Mouse (Mus musculus) inflammation-experienced regulatory T-cells, adult 6 months (primary cell): ENCODE results near the gene Gm49337. TPM values are rescaled to one million over a fixed set of nuclear protein-coding genes. Genes with fewer than 3 reads are reported as not detected.

Experiments
- ATAC-seq: one replicate; pipeline ENCODE4 v1.8.0; 2017
- polyA plus RNA-seq, 3 experiments: library from polyadenylated mRNA; unstranded; fragments of 100-300 nt; shearing (Covaris generic); gene quantifications; one replicate each; pipeline ENCODE4 v1.2.1; 2017

Gm49337 gene
- polyA plus RNA-seq, result not detected

DNA sequence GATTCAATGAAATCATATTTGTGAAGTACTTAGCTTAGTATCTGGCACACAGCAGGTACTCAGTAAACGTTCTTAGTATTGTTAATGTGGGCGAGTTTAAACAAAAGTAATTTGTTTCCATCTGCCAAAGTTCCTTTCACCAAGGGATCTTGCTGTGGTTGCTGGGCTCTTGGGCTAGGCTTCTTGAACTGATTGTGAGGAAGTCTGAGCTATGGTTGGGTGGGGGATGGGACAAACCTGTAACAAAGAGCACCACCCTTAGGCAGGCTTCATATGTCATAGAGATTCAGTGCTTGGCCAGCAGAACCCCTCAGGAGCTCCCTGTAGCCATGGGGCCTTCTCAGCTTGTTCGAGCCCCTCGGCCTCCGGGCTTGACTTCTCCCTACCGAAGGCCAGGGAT lies at the start of gene Gm49337, which contains the start of gene 1700042G07Rik:
TSS of gene Gm49337 (plus strand) at position 313 of the 400 bp plus-strand sequence.
TSS of gene 1700042G07Rik (plus strand) at position 301 of the 400 bp plus-strand sequence.
- no peak for ATAC-seq

DNA sequence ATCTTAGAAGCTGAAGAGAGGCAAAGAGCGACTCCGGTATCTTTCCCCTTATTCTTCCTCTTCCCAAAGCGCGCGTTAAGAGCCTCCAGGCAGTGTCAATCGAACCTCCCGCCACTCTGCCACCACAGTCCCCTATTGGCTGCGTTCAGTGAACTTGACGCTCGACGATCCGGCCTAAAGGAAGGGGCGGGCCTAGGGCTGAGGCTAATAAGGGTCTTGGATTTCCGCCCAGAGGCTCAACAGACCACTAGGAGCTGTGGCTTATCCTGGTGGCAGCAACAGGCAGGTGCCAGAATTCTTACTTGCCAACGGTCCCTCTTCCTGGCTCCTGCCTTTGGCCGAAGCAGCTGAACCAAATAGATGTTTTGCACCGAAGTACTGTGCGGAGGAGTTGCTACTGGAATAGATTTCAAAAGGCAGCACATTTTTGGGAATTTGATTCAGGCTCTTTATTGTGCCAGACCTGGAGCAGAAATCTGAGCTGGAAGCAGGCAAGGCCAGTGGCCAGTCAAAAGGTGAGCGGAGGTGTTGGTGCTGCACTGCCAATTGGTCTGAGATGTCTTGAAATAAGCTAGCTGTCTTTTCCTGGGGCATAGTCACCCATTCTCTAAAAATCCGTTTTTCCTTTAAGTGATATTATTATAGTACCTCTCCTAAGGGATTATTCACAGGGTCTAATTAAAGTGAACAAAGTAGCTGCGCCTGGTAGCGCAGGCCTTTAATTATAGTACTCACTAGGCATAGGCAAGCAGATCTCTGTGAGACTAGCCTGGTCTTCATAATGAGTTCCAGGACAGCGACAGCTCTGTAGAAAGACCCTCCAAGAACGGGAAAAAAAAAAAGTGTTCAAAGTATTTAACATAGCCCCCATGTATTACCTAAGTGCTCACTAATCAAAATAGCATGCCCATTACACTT lies 49.3 kb upstream of the Gm49337 start, which contains the start of the genes Rad54l and Pomgnt1:
TSS of gene Rad54l (minus strand) at position 89 of the 918 bp plus-strand sequence.
TSS of gene Pomgnt1 (plus strand) at position 239 of the 918 bp plus-strand sequence.
- peak; percentile 99 for ATAC-seq

- ATAC-seq, result no peak
Observed at GRCm38 (mm10) chr4:116125803-116126386, 47.3 kb upstream of the Gm49337 start.

GRCm38 (mm10) chr4:116127956-116128355 lies 45.2 kb upstream of the Gm49337 start:
- no peak for ATAC-seq

- ATAC-seq, result no peak
Observed at GRCm38 (mm10) chr4:116133126-116133525, 40.1 kb upstream of the Gm49337 start.

DNA sequence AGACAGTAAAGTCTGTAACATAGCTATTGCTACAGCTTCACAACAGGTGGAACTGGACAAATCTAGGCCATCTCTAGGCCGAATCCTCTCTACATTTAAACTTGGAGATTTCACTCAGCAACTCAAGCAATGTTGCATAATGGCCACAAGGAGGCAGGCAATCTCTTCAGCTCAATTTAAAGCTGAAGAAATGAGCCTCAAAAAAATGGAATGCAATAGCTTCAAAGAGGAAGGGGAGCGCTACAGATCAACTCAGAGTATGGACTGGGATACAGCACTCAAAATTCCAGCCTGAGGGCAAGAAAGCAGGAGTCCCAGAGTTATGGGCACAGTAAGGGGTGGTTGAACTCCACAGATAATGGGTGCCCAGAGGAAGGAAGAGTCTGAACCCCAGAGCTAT lies 38.2 kb upstream of the Gm49337 start:
- ATAC-seq, result peak; percentile 61

DNA sequence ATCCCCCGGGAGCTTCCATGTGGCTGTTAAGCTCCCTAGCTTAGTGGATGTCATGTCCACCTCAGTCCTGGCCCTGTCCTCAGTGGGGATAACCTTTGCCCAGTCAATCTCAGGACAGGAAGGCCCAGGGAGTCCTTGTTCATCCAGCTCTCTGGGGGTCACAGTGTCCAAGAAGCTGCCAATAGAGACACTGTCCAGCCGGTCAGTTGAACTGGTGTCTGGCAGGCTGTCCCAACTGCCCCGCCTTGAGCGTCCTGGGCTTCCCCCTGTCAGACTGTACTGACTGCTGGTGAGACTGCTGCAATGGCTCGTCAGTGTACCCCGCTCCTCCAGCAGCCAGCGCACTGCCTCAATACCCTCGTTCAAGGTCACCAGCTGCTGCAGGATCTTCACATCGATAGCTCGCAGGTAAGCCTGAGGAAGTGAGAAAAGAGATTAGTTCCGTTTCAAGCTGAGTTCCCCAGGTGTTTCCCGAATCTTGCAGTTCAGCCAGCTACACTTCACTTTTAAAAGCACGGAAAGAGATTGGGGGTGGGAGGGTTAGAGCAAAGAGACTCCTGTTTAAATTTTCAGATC lies 35.7 kb upstream of the Gm49337 start:
- ATAC-seq, result no peak

DNA sequence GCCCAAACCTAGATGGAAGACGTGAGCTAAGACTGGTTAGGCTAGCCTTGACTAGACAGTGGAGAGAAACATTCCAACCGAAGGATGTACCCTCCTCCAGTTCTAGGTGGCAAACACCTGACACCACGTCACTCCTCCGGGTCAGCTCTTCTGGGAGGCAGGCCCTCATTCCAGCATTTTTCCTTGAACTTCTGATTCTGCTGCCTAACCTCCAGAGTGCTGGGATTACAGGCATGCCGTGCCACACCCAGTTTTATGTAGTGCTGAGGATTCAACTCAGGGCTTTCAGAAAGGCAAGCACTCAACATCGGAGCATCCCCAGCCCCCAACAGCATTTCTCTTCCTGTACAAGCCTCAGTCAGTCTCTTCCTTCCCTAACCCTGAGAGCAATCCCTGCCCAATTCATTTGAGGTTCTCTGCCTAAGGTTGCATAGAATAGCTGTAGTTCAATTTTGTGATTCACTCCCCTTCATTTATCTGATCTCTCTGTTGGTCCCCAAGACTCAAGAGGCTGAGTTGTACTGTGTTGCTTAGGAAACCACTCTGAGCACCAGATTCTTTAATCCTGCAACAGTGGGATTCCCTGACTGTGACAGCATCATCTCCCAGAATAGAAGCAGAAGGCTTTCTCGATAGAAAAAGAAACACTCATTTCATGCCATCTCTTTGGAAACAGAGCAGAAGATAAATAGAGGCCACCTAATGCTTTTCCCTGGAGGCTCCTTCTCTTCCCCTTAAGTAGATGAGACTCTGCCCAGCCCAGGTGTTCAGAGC lies 32.2 kb upstream of the Gm49337 start:
- no peak for ATAC-seq

DNA sequence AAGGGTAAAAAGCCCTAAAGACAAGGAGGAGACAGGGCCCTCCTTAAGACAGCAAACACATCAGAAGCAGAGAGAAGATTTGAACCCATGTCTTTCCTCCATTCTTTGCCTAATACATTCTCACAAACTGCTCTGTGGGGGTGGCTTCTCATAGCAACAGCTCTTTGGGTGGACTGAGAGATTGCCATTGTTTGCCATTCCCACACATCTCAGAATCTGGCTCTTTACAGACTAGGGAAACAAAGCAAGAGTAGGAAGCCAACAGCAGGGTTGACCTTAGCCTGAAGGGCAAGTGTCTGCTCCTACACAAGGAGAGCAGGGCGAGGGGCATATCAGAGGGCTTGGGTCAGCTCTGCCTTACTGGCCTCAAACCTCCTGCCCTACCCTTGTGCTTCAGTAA lies 31.4 kb upstream of the Gm49337 start:
- ATAC-seq, result no peak

- ATAC-seq, result no peak
Observed at GRCm38 (mm10) chr4:116142269-116142668, 30.9 kb upstream of the Gm49337 start.

DNA sequence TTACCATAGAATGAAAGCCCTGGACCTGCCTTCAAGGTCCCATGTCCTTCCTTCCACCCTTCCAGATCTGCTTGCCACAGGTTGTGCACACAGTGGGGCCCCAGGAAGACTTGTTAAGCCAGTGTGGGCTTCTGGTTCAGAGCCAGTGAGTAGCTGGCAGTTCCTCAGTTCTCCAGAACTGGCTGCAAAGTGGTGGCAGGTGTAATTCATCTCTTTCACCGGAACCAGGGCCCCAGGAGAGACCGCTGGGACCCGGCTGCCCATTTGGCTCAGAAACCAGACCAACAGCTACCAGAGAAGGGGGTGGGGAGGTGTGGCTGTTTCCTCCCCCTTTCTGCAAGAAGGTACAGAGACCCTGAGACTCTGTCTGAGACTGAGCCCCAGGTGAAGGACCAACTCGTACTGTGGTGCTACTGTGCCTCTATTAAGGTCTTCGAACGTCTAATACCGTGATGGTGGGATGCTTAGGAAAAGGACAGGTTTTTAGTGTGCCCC lies 29.8 kb upstream of the Gm49337 start:
- peak; percentile 36 for ATAC-seq

DNA sequence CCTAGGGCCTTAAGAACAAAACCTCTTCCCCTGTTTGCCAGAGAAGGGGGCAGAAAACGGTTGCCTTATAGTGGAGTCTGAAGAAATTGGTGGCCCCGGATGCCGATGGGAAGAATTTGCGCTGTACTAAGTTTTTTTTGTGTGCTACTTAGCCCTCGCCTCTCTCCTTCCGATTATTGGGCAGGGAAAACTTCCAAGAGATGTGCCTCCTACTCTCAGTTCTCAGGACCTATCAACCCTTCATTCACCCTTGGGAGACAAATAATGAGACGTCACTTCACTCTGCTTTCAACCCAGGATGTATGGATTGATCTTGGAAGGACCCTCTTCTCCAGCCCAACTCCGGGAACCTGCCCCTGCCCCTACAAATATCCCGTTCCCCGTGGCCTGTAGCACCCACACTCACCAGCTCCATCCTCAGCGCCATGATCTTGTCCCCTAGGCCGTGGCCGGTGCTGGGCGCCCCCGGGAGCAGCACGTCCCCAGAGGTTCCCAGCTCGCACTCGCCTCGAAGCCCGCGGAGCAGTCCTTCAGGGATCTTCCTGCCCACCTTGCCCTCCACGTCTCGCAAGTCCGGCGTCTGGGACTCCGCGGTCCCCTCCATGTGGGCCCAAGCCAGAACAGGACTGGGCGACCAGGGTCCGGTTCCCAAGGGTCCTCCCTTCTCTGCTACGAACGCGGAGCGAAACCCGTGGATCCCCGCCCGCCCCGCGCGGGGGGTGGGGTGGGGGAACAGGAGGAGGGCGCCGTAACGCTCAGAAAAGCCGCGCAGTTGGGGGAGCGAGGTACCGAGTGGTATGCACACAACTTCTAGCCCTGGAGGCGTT lies 29.1 kb upstream of the Gm49337 start:
- ATAC-seq, result peak; percentile 55

GRCm38 (mm10) chr4:116149812-116150155 lies 23.4 kb upstream of the Gm49337 start:
- ATAC-seq, result no peak

DNA sequence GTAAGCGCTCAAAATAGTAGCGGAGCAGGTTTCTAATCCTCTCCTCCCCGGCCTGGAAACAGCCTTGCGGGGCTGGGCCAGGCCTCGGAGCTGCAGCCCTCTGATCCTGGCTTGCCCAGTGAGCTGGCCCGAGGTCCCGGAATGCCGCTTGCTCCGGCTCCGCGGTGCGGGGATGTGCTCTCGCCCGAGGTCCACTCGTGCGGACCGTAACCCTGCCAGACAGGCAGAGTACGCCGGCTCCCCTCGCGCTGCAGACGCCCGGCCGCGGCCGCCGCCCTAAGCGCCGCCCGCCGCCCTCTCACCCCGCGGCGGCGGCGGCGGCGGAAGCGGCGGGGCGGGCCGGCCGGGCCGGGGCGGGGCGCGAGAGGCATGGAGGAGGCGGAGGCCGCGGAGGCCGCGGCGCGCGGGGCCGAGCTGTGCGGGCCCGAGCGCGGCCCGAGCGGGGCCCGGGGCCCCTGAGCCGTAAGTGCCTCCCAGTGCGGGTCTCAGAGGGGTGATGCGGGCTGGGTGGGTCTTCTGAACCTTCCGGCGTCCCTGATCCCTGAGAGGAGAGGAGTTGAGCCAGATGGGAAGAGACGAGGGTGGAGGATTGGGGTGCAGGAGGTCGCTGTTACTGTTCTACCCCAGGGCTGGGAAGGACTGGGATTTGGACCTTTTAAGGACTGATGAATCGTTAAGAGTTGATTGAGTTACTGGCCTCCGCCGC lies 22.9 kb upstream of the Gm49337 start:
- peak; percentile 91 for ATAC-seq

GRCm38 (mm10) chr4:116150862-116151221 lies 22.3 kb upstream of the Gm49337 start:
- ATAC-seq, result no peak

DNA sequence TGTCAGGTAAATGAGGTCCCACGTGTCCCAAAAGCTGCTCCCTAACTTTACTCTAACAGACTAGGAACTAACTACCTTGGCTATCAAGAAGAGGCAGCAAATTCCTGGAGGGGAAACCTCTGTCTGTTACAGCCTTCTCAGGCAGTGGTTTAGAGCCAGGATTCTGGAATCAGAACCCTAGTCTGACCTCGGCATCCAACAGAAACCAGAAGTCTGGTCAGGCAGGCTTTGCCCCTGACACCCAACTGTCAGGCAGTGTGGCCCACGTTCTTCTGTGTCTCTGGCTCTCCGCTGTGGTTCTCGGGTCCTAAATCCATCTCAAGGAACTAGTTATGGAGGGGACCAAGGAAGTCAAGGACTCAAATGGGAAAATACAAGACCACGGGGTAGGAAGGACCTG lies 21.9 kb upstream of the Gm49337 start, which contains the start of gene Lurap1:
TSS of gene Lurap1 (minus strand) at position 101 of the 400 bp plus-strand sequence.
- no peak for ATAC-seq

GRCm38 (mm10) chr4:116152702-116153101 lies 20.5 kb upstream of the Gm49337 start:
- no peak for ATAC-seq

DNA sequence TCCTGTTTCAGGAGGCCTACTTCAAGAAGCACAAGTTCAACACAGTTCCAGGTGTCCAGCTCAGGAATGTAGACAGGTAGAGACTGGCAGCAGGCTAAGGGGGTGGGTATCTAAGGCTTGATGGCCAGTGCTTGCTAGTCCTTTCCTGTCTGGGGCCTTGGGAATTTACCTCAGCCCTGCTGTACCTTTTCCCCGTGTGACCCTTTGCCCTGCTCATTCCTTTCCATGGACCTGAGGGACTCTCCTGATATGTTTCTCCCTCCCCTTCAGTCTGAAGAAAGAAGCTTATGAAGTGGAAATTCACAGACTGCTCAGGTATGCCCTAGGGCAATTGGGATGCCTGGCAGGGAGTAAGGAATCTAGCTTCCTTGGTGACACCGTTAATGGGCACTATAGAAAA lies 15.3 kb upstream of the Gm49337 start:
- ATAC-seq, result no peak

- ATAC-seq, result peak; percentile 75
Observed at GRCm38 (mm10) chr4:116159912-116160311, 13.3 kb upstream of the Gm49337 start.

GRCm38 (mm10) chr4:116160769-116161168 lies 12.4 kb upstream of the Gm49337 start:
- ATAC-seq, result no peak

- ATAC-seq, result no peak
Observed at GRCm38 (mm10) chr4:116162142-116162541, 11.0 kb upstream of the Gm49337 start.
